Mouse (Mus musculus) large intestine, adult 2 months (tissue): ENCODE measurements at regions not wholly inside any gene's neighbourhood (a gene's known extent, or its start where the extent isn't known, plus 50 kb on each side); places are given as distances from the start of the nearest gene placed in this dataset.
A peak's percentile ranks its signal among the peaks of the same experiment; 100 is the strongest.
"Not testable (repeated sequence)": the region's sequence is repeated elsewhere in the genome, so short reads cannot be mapped to it uniquely, and the experiment has no call there.

ENCODE experiments used
- DNase-seq: peaks from one replicate; pipeline ENCODE4 v3.0.0-alpha.2; 2012; ENCODE audit warnings: low read depth, low spot score
- WGBS: fragments of 180-500 bp; shearing (Covaris S2); methylation state at CpG from one replicate; pipeline ENCODE4 v1.1.7; 2018; 5-methylcytosine and 5-hydroxymethylcytosine counted together

- DNase-seq: no peak
- 95% methylated on average over 14 of the region's 14 CpGs for WGBS
These were observed 256.0 kb downstream of the Etnk1 start for GRCm38 (mm10) chr6:143423026-143423425.

GRCm38 (mm10) chr6:143425182-143425829, 258.3 kb downstream of the Etnk1 start:
- 6% methylated on average over 17 of the region's 17 CpGs for WGBS
- DNase-seq: peak; percentile 35

- DNase-seq: no peak
These were observed 265.0 kb downstream of the Etnk1 start for GRCm38 (mm10) chr6:143431896-143432450.

GRCm38 (mm10) chr6:143437367-143438271, 270.6 kb downstream of the Etnk1 start:
- DNase-seq: no peak

More at GRCm38 (mm10) chr6:143431896-143432450, 265.0 kb downstream of the Etnk1 start:
- 88% methylated on average over 13 of the region's 13 CpGs for WGBS

GRCm38 (mm10) chr6:143438272-143438591, 271.2 kb downstream of the Etnk1 start:
- DNase-seq: no peak
- 76% methylated on average over 5 of the region's 5 CpGs for WGBS

More at GRCm38 (mm10) chr6:143437367-143438271, 270.6 kb downstream of the Etnk1 start:
- WGBS: 85% methylated on average over 32 of the region's 32 CpGs

GRCm38 (mm10) chr6:143439484-143439883, 272.5 kb downstream of the Etnk1 start:
- no peak for DNase-seq
- 93% methylated on average over 10 of the region's 10 CpGs for WGBS

GRCm38 (mm10) chr6:143440237-143440950, 273.4 kb downstream of the Etnk1 start:
- WGBS: 83% methylated on average over 15 of the region's 15 CpGs

GRCm38 (mm10) chr6:143442361-143442760, 275.3 kb downstream of the Etnk1 start:
- WGBS: 83% methylated on average over 8 of the region's 8 CpGs
- DNase-seq: no peak

More at GRCm38 (mm10) chr6:143440237-143440950, 273.4 kb downstream of the Etnk1 start:
- DNase-seq: no peak

- whole genome bisulfite sequencing: 87% methylated on average over 6 of the region's 6 CpGs
- no peak for DNase-seq
These were observed 276.4 kb downstream of the Etnk1 start for GRCm38 (mm10) chr6:143443446-143443845.

GRCm38 (mm10) chr6:143444782-143445181, 277.8 kb downstream of the Etnk1 start:
- no peak for DNase-seq
- 73% methylated on average over 3 of the region's 3 CpGs for WGBS

- WGBS: 71% methylated on average over 13 of the region's 13 CpGs
- no peak for DNase-seq
These were observed 279.0 kb downstream of the Etnk1 start for GRCm38 (mm10) chr6:143445834-143446552.

- no peak for DNase-seq
- 90% methylated on average over 5 of the region's 5 CpGs for WGBS
These were observed 280.0 kb downstream of the Etnk1 start for GRCm38 (mm10) chr6:143447060-143447459.

- 76% methylated on average over 4 of the region's 4 CpGs for WGBS
- no peak for DNase-seq
These were observed 282.1 kb downstream of the Etnk1 start for GRCm38 (mm10) chr6:143449071-143449470.

- 66% methylated on average over 6 of the region's 6 CpGs for WGBS
- no peak for DNase-seq
These were observed 284.8 kb downstream of the Etnk1 start for GRCm38 (mm10) chr6:143451869-143452268.

- 93% methylated on average over 9 of the region's 9 CpGs for WGBS
These were observed 287.7 kb downstream of the Etnk1 start for GRCm38 (mm10) chr6:143454695-143455218.

GRCm38 (mm10) chr6:143464907-143465537, 298.0 kb downstream of the Etnk1 start:
- no peak for DNase-seq
- WGBS: 71% methylated on average over 12 of the region's 12 CpGs

More at GRCm38 (mm10) chr6:143454695-143455218, 287.7 kb downstream of the Etnk1 start:
- no peak for DNase-seq

- 92% methylated on average over 12 of the region's 12 CpGs for WGBS
- not testable (repeated sequence) for DNase-seq
These were observed 305.7 kb downstream of the Etnk1 start for GRCm38 (mm10) chr6:143472676-143473075.

- WGBS: 95% methylated on average over 5 of the region's 5 CpGs
- no peak for DNase-seq
These were observed 307.4 kb downstream of the Etnk1 start for GRCm38 (mm10) chr6:143474396-143474795.
